8 mouse cellular contexts compared by ENCODE assay signal in genomic region chr17:85486585-85487480, GRCm38 (mm10).
A peak's percentile ranks its signal among the peaks of the same experiment; 100 is the strongest.
DNase-seq lines count a peak whose midpoint lies in the region; ATAC-seq and TF ChIP-seq lines count a peak whose summit lies in the region.

No protein-coding gene starts in this region.

- H3K27ac ChIP-seq in hindbrain, embryonic 10.5 days, result peak overlapping the region; percentile 29; the same call in 1 of the 2 replicates
- H3K27ac ChIP-seq in hindbrain, embryonic 16.5 days (ENCODE audit: low read depth, low read length), result no peak overlapping the region
- no peak overlapping the region for H3K27ac ChIP-seq in forebrain, postnatal 0 days (ENCODE audit: low read depth, low read length)
- no peak overlapping the region for H3K27ac ChIP-seq in midbrain, postnatal 0 days (ENCODE audit: low read depth, low read length)

- peak; percentile 76 for DNase-seq in hindbrain, embryonic 10.5 days (ENCODE audit: low spot score)
- peak; percentile 80 for DNase-seq in ZHBTc4 (ENCODE audit: low read depth, low spot score)
- DNase-seq in forebrain, postnatal 0 days, result no peak
- no peak for DNase-seq in midbrain, postnatal 0 days (ENCODE audit: low spot score)
- DNase-seq in gastrocnemius, postnatal 4 days (ENCODE audit: low spot score in 2 of 2), result no peak
- no peak for DNase-seq in ovary, adult 18-20 months (ENCODE audit: low spot score)
- DNase-seq in frontal cortex, postnatal 10 days (ENCODE audit: low spot score in 2 of 2), result no peak

- peaks cover 20% of the 10 kb centered on the region for H3K4me1 ChIP-seq in hindbrain, embryonic 10.5 days (replicated peaks)
- H3K4me1 ChIP-seq in hindbrain, embryonic 16.5 days (ENCODE audit: control insufficient read depth, insufficient read depth, low read depth, low read length), result no peaks in the 10 kb centered on the region
- H3K4me1 ChIP-seq in forebrain, postnatal 0 days (ENCODE audit: insufficient read depth), result peaks cover 9% of the 10 kb centered on the region
- H3K4me1 ChIP-seq in midbrain, postnatal 0 days (ENCODE audit: insufficient read depth, low read length), result no peaks in the 10 kb centered on the region

- H3K9ac ChIP-seq in hindbrain, embryonic 16.5 days (ENCODE audit: low read depth, low read length), result no peak overlapping the region
- no peak overlapping the region for H3K9ac ChIP-seq in forebrain, postnatal 0 days
- no peak overlapping the region for H3K9ac ChIP-seq in midbrain, postnatal 0 days (replicated peaks; ENCODE audit: low read length, poor library complexity, severe bottlenecking)

- H3K27me3 ChIP-seq in hindbrain, embryonic 10.5 days (ENCODE audit: insufficient read depth, poor library complexity, severe bottlenecking), result peaks cover 100% of the 10 kb centered on the region
- H3K27me3 ChIP-seq in hindbrain, embryonic 16.5 days (replicated peaks; ENCODE audit: control insufficient read depth, insufficient read depth, low read length), result peaks cover 70% of the 10 kb centered on the region
- H3K27me3 ChIP-seq in forebrain, postnatal 0 days (ENCODE audit: insufficient read depth, low read length), result peaks cover 58% of the 10 kb centered on the region
- H3K27me3 ChIP-seq in midbrain, postnatal 0 days (ENCODE audit: insufficient read depth, low read length), result peaks cover 81% of the 10 kb centered on the region

- no peaks in the 10 kb centered on the region for H3K36me3 ChIP-seq in hindbrain, embryonic 10.5 days
- no peaks in the 10 kb centered on the region for H3K36me3 ChIP-seq in hindbrain, embryonic 16.5 days (ENCODE audit: control insufficient read depth, insufficient read depth, low read length)
- H3K36me3 ChIP-seq in forebrain, postnatal 0 days (ENCODE audit: insufficient read depth), result no peaks in the 10 kb centered on the region
- H3K36me3 ChIP-seq in midbrain, postnatal 0 days (ENCODE audit: insufficient read depth, low read length), result no peaks in the 10 kb centered on the region

- H3K9me3 ChIP-seq in hindbrain, embryonic 10.5 days, result no peaks in the 10 kb centered on the region
- H3K9me3 ChIP-seq in hindbrain, embryonic 16.5 days (ENCODE audit: control insufficient read depth, low read length), result peaks cover 4% of the 10 kb centered on the region; the same call in 1 of the 2 replicates
- H3K9me3 ChIP-seq in forebrain, postnatal 0 days (ENCODE audit: low read length), result no peaks in the 10 kb centered on the region
- no peaks in the 10 kb centered on the region for H3K9me3 ChIP-seq in midbrain, postnatal 0 days (ENCODE audit: low read length)

- H3K4me2 ChIP-seq in hindbrain, embryonic 16.5 days (ENCODE audit: low read length), result no peak overlapping the region
- H3K4me2 ChIP-seq in forebrain, postnatal 0 days (ENCODE audit: low read depth), result peak overlapping the region; percentile 52
- H3K4me2 ChIP-seq in midbrain, postnatal 0 days (ENCODE audit: low read depth, low read length, poor library complexity, severe bottlenecking), result 0 out of 2 replicates have a peak overlapping the region, but pooled peaks have one; percentile 16

- H3K4me3 ChIP-seq in hindbrain, embryonic 10.5 days, result peak overlapping the region; percentile 45
- H3K4me3 ChIP-seq in hindbrain, embryonic 16.5 days (ENCODE audit: low read length), result no peak overlapping the region
- H3K4me3 ChIP-seq in forebrain, postnatal 0 days (ENCODE audit: low read depth, low read length), result peak overlapping the region; percentile 22
- no peak overlapping the region for H3K4me3 ChIP-seq in midbrain, postnatal 0 days (ENCODE audit: low read depth, low read length)

- WGBS in hindbrain, embryonic 10.5 days, result under 1% methylated on average over 52 of the region's 52 CpGs
- 2% methylated on average over 52 of the region's 52 CpGs for WGBS in hindbrain, embryonic 16.5 days
- WGBS in forebrain, postnatal 0 days, result 5% methylated on average over 52 of the region's 52 CpGs
- WGBS in midbrain, postnatal 0 days, result 4% methylated on average over 52 of the region's 52 CpGs

- no peak for ATAC-seq in hindbrain, embryonic 16.5 days
- no peak for ATAC-seq in forebrain, postnatal 0 days
- no peak for ATAC-seq in midbrain, postnatal 0 days (ENCODE audit: low FRiP score)

- no peak for TF ChIP-seq CTCF in forebrain, postnatal 0 days (IDR thresholded peaks at IDR 0.05; ENCODE audit: low read depth)
- no peak for TF ChIP-seq CTCF in midbrain, postnatal 0 days (IDR thresholded peaks at IDR 0.05)

Comparison
In these comparisons a context has a peak if more than half of its experiments do, and no peak if none do; other contexts are left out.
1. H3K4me3 ChIP-seq: peak in hindbrain, embryonic 10.5 days (single experiment) and forebrain, postnatal 0 days (single experiment); none in hindbrain, embryonic 16.5 days (single experiment) and midbrain, postnatal 0 days (single experiment).
2. DNase-seq: peak in hindbrain, embryonic 10.5 days (single experiment) and ZHBTc4 (single experiment); none in forebrain, postnatal 0 days (single experiment), midbrain, postnatal 0 days (single experiment), gastrocnemius, postnatal 4 days (0 of 2), ovary, adult 18-20 months (single experiment) and frontal cortex, postnatal 10 days (0 of 2).